Mouse (Mus musculus) heart, embryonic 14.5 days (tissue): ENCODE results near the gene Kcns3. TPM values are rescaled to one million over a fixed set of nuclear protein-coding genes. Genes with fewer than 3 reads are reported as not detected.
A peak's percentile ranks its signal among the peaks of the same experiment; 100 is the strongest.

Source experiments
- ATAC-seq: fragments of 200-750 bp; cut with Nextera tagmentation; 2 replicates; pipeline ENCODE4 v1.8.0; 2017; ENCODE audit warnings: low read depth, moderate TSS enrichment; ENCODE audit not compliant: insufficient number of reproducible peaks, insufficient read depth, low FRiP score
- H3K27ac ChIP-seq, 2 experiments: fragments of 200-500 bp in 1 of 2; fragments of 300-500 bp in 1 of 2; sonication (generic) in 1 of 2; replicated peaks in 1 of 2; 2 replicates each; pipeline ENCODE4 v1.5.1; 2012 to 2014; ENCODE audit warnings: low read depth in 2 of 2, low read length in 2 of 2, control low read depth in 1 of 2, mild to moderate bottlenecking in 1 of 2, mixed read lengths in 1 of 2; ENCODE audit not compliant: control insufficient read depth in 1 of 2, insufficient read depth in 1 of 2
- H3K27me3 ChIP-seq: fragments of 300-500 bp; sonication (generic); 2 replicates; pipeline ENCODE4 v1.6.1; 2014; ENCODE audit warnings: mild to moderate bottlenecking, low read length, control low read depth; ENCODE audit not compliant: control insufficient read depth, insufficient read depth
- H3K36me3 ChIP-seq: fragments of 300-500 bp; sonication (generic); 2 replicates; pipeline ENCODE4 v1.6.1; 2014; ENCODE audit warnings: mild to moderate bottlenecking, control low read depth, low read length, mixed read lengths; ENCODE audit not compliant: control insufficient read depth, insufficient read depth
- H3K4me1 ChIP-seq, 2 experiments: fragments of 200-500 bp in 1 of 2; fragments of 300-500 bp in 1 of 2; sonication (generic) in 1 of 2; 2 replicates each; pipeline ENCODE4 v1.6.1; 2012 to 2014; ENCODE audit warnings: low read length in 2 of 2, control low read depth in 1 of 2, mixed read lengths in 1 of 2; ENCODE audit not compliant: control insufficient read depth in 2 of 2, insufficient read depth in 2 of 2
- H3K4me2 ChIP-seq: fragments of 300-500 bp; sonication (generic); 2 replicates; pipeline ENCODE4 v1.6.1; 2014; ENCODE audit warnings: mild to moderate bottlenecking, low read length
- H3K4me3 ChIP-seq, 2 experiments: fragments of 200-500 bp in 1 of 2; fragments of 300-500 bp in 1 of 2; sonication (generic) in 1 of 2; 2 replicates each; pipeline ENCODE4 v1.5.1; 2012 to 2014; ENCODE audit warnings: low read length in 2 of 2, mild to moderate bottlenecking in 2 of 2, control low read depth in 1 of 2, low read depth in 1 of 2, moderate library complexity in 1 of 2; ENCODE audit not compliant: control insufficient read depth in 1 of 2, insufficient read depth in 1 of 2
- H3K9ac ChIP-seq: fragments of 300-500 bp; sonication (generic); 2 replicates; pipeline ENCODE4 v1.6.1; 2014; ENCODE audit warnings: mild to moderate bottlenecking, low read length
- H3K9me3 ChIP-seq: fragments of 300-500 bp; sonication (generic); 2 replicates; pipeline ENCODE4 v1.6.1; 2016; ENCODE audit warnings: low read length, control low read depth; ENCODE audit not compliant: control insufficient read depth
- WGBS: fragments of 180-500 bp; shearing (Covaris S2); extraction: QIAGEN DNeasy Blood & Tissue Kit; methylation state at CpG from one replicate; pipeline ENCODE4 v1.1.7; 2014; 5-methylcytosine and 5-hydroxymethylcytosine counted together
- polyA plus RNA-seq: library from polyadenylated mRNA; unstranded; fragments of >200 nt; fragmentation: Nextera tagmentation; extraction: Ambion mirVana; gene quantifications from 2 replicates; pipeline ENCODE4 v1.2.1, GENCODE M21; 2014

Kcns3 gene
- polyA plus RNA-seq, 1 experiment from 2014 or later, result 0.30 TPM

GRCm38 (mm10) chr12:11177408-11178394, 26.8 kb upstream of the Kcns3 start:
- Histone ChIP-seq H3K27me3 (no peaks in the 10 kb centered on the region), H3K9me3 (no peaks in the 10 kb centered on the region), H3K4me1 (no peaks in the 10 kb centered on the region), H3K9ac (no peak overlapping the region), H3K4me3 (no peak overlapping the region), H3K27ac (no peak overlapping the region), H3K4me2 (peak overlapping the region; percentile 58; the same call in 1 of the 2 replicates), H3K36me3 (no peaks in the 10 kb centered on the region)
- ATAC-seq, result no peak
- WGBS, result 24% methylated on average over 5 of the region's 5 CpGs

- H3K36me3 ChIP-seq, result no peaks in the 10 kb centered on the region
- ATAC-seq, result no peak
- H3K9me3 ChIP-seq, result no peaks in the 10 kb centered on the region
- no peak overlapping the region for H3K27ac ChIP-seq
- no peak overlapping the region for H3K4me3 ChIP-seq
- H3K27me3 ChIP-seq, result no peaks in the 10 kb centered on the region
- WGBS, result 83% methylated on average over 3 of the region's 3 CpGs
- H3K9ac ChIP-seq, result no peak overlapping the region
- H3K4me2 ChIP-seq, result no peak overlapping the region
- 0 out of 4 replicates have a peak, but pooled peaks cover 0 to 5% of the 10 kb centered on the region in 2 experiments for H3K4me1 ChIP-seq
These were observed 7.8 kb upstream of the Kcns3 start for GRCm38 (mm10) chr12:11158670-11159069.

DNA sequence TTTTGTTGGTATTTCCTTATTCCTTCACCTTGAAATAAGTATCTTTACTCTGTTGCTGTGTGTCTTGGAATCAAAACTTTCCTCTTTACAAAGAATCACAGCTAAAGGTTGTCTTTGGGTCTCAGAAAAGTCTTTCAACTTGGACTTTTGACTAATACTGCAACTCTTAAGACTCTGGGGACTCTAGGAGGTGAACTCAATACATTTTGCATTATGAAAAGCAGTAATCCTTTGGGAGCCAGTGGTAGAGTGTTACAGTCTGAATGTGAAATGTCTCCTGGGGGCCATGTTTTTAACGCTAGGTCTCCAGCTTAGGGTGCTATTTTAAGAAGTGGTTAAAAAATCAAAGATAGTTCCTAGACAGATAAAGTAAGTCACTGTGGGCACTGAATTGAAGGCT, 4.3 kb upstream of the Kcns3 start:
- no peaks in the 10 kb centered on the region for H3K9me3 ChIP-seq
- no peak overlapping the region for H3K4me2 ChIP-seq
- no peak overlapping the region for H3K27ac ChIP-seq
- H3K27me3 ChIP-seq, result peaks cover 29% of the 10 kb centered on the region
- 71% methylated on average over 1 of the region's 1 CpGs for WGBS
- H3K36me3 ChIP-seq, result no peaks in the 10 kb centered on the region
- no peak for ATAC-seq
- no peak overlapping the region for H3K9ac ChIP-seq
- H3K4me3 ChIP-seq, result no peak overlapping the region
- H3K4me1 ChIP-seq, result peaks cover 3 to 4% of the 10 kb centered on the region in 2 experiments; a peak in 1 of 4 replicates

DNA sequence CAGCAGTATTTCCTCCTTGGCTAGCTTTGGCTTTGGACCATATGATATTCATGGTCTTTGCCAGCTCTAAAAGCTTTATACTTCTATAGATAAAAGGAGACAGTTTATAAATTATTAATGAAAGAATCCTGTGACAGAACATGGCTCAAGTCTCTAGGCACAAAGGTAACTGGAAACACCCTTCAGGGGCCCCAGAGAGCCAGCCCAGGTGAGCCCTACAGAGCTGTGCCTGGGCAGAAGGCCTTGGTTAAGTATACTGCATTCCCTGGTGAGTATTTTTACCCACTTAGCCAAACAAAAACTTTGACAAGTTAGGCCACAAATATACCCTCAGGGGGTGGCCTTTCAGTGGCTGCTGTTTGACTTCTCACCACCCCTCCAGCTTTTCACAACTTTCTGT, 2.7 kb upstream of the Kcns3 start:
- H3K27me3 ChIP-seq, result peaks cover 39% of the 10 kb centered on the region

GRCm38 (mm10) chr12:11150192-11150935, 492 bp downstream of the Kcns3 start:
- Histone ChIP-seq H3K4me3 (peak overlapping the region; percentile 54 to 59), H3K27ac (no peak overlapping the region), H3K4me2 (peak overlapping the region; percentile 98), H3K36me3 (no peaks in the 10 kb centered on the region), H3K27me3 (peaks cover 45% of the 10 kb centered on the region), H3K4me1 (peaks cover 5 to 6% of the 10 kb centered on the region in 2 experiments; a peak in 2 of 4 replicates), H3K9ac (peak overlapping the region; percentile 65), H3K9me3 (no peaks in the 10 kb centered on the region)
- ATAC-seq, result peak; percentile 64
- WGBS, result under 1% methylated on average over 66 of the region's 66 CpGs

More for the DNA sequence above, 2.7 kb upstream of the Kcns3 start:
- H3K4me3 ChIP-seq, result no peak overlapping the region
- H3K36me3 ChIP-seq, result no peaks in the 10 kb centered on the region
- H3K4me1 ChIP-seq, result peaks cover 5 to 6% of the 10 kb centered on the region in 2 experiments; a peak in 2 of 4 replicates
- ATAC-seq, result no peak
- H3K4me2 ChIP-seq, result no peak overlapping the region
- no peak overlapping the region for H3K27ac ChIP-seq
- H3K9ac ChIP-seq, result no peak overlapping the region
- no peaks in the 10 kb centered on the region for H3K9me3 ChIP-seq

GRCm38 (mm10) chr12:11149421-11150191, 1.2 kb downstream of the Kcns3 start:
- peaks cover 45% of the 10 kb centered on the region for H3K27me3 ChIP-seq
- peak overlapping the region; percentile 54 to 59 for H3K4me3 ChIP-seq
- under 1% methylated on average over 41 of the region's 41 CpGs for WGBS
- ATAC-seq, result peak; percentile 18; the same call in 1 of the 2 replicates
- H3K4me2 ChIP-seq, result peak overlapping the region; percentile 98
- peak overlapping the region; percentile 65; the same call in 1 of the 2 replicates for H3K9ac ChIP-seq
- H3K9me3 ChIP-seq, result no peaks in the 10 kb centered on the region
- H3K36me3 ChIP-seq, result no peaks in the 10 kb centered on the region
- no peak overlapping the region for H3K27ac ChIP-seq
- H3K4me1 ChIP-seq, result peaks cover 5 to 6% of the 10 kb centered on the region in 2 experiments; a peak in 2 of 4 replicates

- no peaks in the 10 kb centered on the region for H3K36me3 ChIP-seq
- no peaks in the 10 kb centered on the region for H3K9me3 ChIP-seq
- peak overlapping the region; percentile 98 for H3K4me2 ChIP-seq
- ATAC-seq, result no peak
- peaks cover 45% of the 10 kb centered on the region for H3K27me3 ChIP-seq
- no peak overlapping the region for H3K27ac ChIP-seq
- peak overlapping the region; percentile 54 to 59 for H3K4me3 ChIP-seq
- H3K4me1 ChIP-seq, result peaks cover 5 to 6% of the 10 kb centered on the region in 2 experiments; a peak in 2 of 4 replicates
- H3K9ac ChIP-seq, result peak overlapping the region; percentile 65; the same call in 1 of the 2 replicates
- 2% methylated on average over 14 of the region's 14 CpGs for WGBS
These were observed 1.8 kb downstream of the Kcns3 start for GRCm38 (mm10) chr12:11149121-11149420.
